Mouse (Mus musculus): Measurements from ENCODE around the gene Fam180a.
"Not testable (repeated sequence)": the region's sequence is repeated elsewhere in the genome, so short reads cannot be mapped to it uniquely, and the experiment has no call there.

Gene Fam180a

DNA sequence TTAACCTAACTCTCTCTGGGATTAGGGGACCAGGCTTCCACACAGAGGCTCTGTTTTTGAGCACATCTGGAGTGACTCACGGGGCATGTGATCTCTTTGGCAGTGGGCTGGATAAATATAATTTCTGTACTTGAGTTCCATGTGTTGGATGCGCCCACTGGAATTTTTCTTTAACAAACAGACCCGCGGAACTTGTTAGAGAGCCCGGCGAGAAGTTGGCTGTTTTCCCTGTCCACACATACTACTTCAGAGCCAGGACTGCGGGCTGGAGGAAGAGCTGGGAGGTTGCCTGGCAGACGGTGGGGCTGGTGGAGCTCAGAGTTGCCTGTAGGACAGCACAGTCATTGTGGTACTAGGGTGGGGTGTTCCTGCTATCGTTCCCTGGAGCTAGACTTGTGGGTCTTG, at the start of gene Fam180a:
Gene Fam180a (minus strand): TSS at position 31 of the 405 bp plus-strand sequence.
- no peak for DNase-seq (ENCODE audit: low read depth, low spot score)

GRCm38 (mm10) chr6:35374052-35374451, 48.1 kb upstream of the Fam180a start:
- no peak for DNase-seq (ENCODE audit: low read depth, low spot score)

GRCm38 (mm10) chr6:35370356-35370755, 44.4 kb upstream of the Fam180a start:
- DNase-seq (ENCODE audit: low read depth, low spot score): no peak

- not testable (repeated sequence) for DNase-seq (ENCODE audit: low read depth, low spot score)
Measured at GRCm38 (mm10) chr6:35369578-35370282, 43.8 kb upstream of the Fam180a start.

DNA sequence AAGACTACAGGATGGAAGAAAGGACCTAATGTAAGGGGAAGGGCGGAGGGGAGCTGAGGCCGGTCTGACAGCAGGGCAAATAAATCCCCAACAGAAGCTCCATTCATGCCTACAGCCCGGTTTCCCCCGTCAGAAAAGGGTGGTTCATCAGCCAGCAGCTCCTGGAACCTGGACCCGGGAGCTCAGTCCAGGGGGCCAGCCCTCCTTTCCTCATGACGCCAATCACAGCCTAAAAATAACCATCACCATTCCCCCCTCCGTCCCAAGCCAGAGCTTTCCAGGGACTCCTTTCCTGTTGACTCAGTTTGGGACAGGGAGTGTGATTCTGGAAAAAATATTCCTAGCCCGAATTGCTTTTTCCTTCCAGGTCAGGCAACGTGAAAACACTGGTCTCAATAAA, 36.7 kb upstream of the Fam180a start:
- DNase-seq (ENCODE audit: low read depth, low spot score): no peak

DNA sequence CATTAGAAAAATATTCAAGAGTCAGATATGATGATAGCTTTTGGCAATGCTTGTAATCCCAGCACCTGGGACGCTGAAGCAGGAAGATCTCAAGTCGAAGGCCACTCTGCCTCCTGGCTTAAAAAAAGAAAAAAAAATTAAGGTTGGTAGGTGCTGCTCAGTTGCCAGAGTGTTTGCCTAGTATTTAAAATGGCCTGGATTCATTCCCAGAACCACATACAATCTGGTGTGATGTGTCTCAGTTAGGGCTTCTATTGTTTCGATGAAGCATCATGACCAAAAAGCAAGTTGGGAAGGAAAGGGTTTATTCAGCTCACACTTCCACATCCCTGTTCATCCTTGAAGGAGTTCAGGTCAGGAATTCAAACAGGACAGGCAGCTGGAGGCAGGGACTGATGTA, 29.4 kb upstream of the Fam180a start:
- no peak for DNase-seq (ENCODE audit: low read depth, low spot score)

DNA sequence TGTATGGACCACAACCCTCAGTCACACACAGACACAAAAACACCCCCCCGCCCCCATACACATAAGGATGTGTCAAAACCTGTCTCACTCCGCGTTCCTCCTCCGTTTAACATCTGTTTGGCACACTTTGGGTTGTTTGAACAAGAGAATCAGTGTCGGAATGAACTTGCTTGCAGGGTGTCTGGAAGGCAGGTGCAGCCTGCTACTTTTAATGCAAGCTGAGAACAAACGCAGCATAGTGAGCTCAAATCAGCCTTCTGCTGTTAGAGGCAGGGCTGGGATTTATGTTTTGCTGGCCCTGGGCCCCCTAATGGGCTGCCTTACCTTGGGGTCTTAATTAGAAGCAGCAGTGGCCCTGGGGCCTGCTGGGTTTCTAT, 28.7 kb upstream of the Fam180a start:
- no peak for DNase-seq (ENCODE audit: low read depth, low spot score)

GRCm38 (mm10) chr6:35353846-35354621, 28.1 kb upstream of the Fam180a start:
- DNase-seq (ENCODE audit: low read depth, low spot score): no peak

GRCm38 (mm10) chr6:35353416-35353815, 27.5 kb upstream of the Fam180a start:
- DNase-seq (ENCODE audit: low read depth, low spot score): no peak

DNA sequence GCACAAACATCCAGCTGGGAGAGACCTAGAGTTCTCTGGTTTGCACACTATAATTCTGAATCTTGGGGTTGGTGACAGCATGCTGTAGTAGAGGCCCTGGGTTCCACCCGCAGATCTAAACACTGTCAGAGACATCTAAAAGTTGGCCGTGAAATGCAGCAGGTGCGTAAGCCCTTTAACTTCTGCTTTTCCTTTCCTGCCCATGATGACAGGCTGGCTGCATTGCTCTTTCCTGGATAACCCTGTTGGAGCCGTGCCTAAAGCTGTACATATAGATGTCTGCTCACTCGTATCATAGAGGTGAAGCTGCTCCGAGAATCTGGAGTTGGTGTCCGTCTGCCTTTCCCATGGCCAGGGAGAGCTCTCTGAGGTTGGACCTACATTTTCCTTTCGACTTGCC, 26.9 kb upstream of the Fam180a start:
- no peak for DNase-seq (ENCODE audit: low read depth, low spot score)

GRCm38 (mm10) chr6:35351826-35352225, 25.9 kb upstream of the Fam180a start:
- no peak for DNase-seq (ENCODE audit: low read depth, low spot score)

GRCm38 (mm10) chr6:35349784-35350183, 23.8 kb upstream of the Fam180a start:
- no peak for DNase-seq (ENCODE audit: low read depth, low spot score)

GRCm38 (mm10) chr6:35338640-35339039, 12.7 kb upstream of the Fam180a start:
- DNase-seq (ENCODE audit: low read depth, low spot score): no peak

GRCm38 (mm10) chr6:35337836-35338235, 11.9 kb upstream of the Fam180a start:
- no peak for DNase-seq (ENCODE audit: low read depth, low spot score)

DNA sequence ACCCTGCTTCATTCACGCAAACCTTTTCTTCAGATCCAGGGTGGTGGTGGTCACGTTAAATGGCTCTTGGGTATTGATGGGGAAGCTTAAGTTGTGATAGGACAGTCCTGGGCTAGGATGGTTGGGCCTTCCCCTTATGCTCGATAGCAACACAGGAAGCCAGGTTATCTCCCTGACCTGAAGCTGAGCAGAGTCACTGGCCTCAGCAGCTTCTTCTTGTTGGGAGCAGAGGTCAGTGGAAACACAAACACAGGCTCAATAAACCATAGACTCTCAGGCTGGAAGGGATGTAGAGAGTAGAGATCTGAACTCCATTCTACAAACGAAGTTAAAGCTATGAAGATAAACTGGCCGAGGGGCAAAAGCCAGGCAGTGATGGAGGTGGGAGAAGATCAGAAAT, 9.5 kb upstream of the Fam180a start:
- DNase-seq (ENCODE audit: low read depth, low spot score): no peak

DNA sequence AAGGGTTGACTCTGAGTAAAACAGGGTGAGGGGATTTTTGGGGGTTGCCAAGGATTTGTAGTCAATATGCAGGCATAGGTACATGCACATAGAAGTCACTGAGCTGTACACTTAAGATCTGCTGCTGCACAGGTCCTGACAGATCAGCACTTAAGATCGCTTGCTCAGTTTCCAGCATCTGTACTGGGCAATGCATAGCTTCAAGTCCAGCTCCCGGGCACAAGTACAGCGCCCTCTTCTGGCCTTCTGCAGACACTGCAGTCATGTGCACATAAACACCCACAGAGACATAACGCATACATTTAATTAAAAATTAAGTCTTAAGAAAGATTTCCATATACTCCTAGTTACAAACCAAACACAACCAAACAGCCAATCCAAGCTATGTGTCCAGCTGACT, 8.3 kb upstream of the Fam180a start:
- no peak for DNase-seq (ENCODE audit: low read depth, low spot score)

GRCm38 (mm10) chr6:35333632-35334031, 7.7 kb upstream of the Fam180a start:
- DNase-seq (ENCODE audit: low read depth, low spot score): no peak

- DNase-seq (ENCODE audit: low read depth, low spot score): no peak
Measured at GRCm38 (mm10) chr6:35330834-35331233, 4.9 kb upstream of the Fam180a start.

GRCm38 (mm10) chr6:35329956-35330355, 4.0 kb upstream of the Fam180a start:
- no peak for DNase-seq (ENCODE audit: low read depth, low spot score)

DNA sequence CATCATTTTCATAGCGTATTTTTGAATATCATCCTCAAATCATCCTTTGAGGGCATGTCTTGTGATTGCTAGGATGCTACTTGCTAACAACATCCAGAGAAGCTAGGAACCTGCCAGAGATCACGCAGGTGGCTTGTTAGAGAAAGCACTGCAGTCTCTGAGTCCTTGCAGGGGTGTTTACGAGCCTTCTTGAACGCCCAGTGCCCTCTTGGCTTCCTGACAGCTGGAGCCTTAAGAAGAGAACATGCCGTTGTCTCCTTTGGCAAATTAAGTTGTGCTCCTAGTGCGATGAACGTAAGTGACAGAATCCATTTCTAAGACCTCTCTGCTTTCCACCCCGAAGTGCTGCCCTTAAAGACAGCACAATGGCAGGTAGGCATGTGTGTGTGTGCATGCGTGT, 1.6 kb downstream of the Fam180a start:
- no peak for DNase-seq (ENCODE audit: low read depth, low spot score)

- DNase-seq (ENCODE audit: low read depth, low spot score): no peak
Measured at GRCm38 (mm10) chr6:35323046-35323445, 2.9 kb downstream of the Fam180a start.

DNA sequence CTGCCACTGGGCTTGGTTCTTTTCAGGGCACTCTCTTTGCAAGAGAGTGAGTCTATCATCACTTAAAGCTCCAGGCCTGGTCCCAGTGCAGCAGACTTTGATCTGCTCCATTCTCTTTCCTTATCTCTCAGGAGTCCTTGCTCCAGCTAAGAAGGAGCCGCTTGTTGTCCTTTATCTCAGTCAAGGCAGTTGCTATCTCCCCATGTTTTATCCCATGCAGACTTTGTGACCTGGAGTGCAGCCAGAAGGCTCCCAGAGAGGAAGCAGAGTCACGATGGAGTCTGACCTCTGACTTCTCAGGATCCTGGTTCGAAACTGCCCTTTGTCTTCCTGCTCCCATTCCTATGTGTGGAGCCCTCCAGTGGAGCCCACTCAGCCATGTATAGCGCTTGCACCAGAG, 4.8 kb downstream of the Fam180a start:
- no peak for DNase-seq (ENCODE audit: low read depth, low spot score)

GRCm38 (mm10) chr6:35319850-35320249, 6.1 kb downstream of the Fam180a start:
- no peak for DNase-seq (ENCODE audit: low read depth, low spot score)

All from CD4-positive helper T cell, adult 2 months (primary cell).